Mouse (Mus musculus): ENCODE measurements at regions not wholly inside any gene's neighbourhood (a gene's known extent, or its start where the extent isn't known, plus 50 kb on each side); places are given as distances from the start of the nearest gene placed in this dataset.

DNA sequence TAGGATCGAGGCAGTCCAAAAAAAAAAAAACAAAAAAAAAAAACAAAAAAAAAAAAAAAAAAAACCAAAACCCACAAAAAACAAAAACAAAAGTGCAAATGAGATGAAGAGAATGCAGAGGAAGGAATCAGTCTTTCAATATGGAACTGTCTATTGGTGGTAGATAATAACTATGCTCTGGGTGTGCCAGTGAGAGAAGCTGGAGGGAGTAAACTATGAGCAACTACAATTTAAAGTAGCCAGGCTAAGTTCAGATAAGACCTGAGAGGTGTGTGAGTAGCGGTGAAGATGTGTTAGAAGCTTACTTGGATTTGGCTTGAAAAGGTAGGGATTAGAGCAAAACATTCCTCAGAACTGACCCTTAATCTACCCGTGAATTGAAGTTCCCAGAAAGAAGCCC lies 200.1 kb upstream of the Egfl6 start:
- Histone ChIP-seq H3K4me3 (ENCODE audit: low read depth, low read length) (no peak overlapping the region), H3K9ac (ENCODE audit: low read length) (no peak overlapping the region), H3K4me2 (no peak overlapping the region), H3K36me3 (ENCODE audit: control insufficient read depth, insufficient read depth, low read length) (no peaks in the 10 kb centered on the region), H3K9me3 (ENCODE audit: control insufficient read depth, low read length) (no peaks in the 10 kb centered on the region), H3K4me1 (ENCODE audit: control insufficient read depth, insufficient read depth, low read length) (no peaks in the 10 kb centered on the region), H3K27ac (ENCODE audit: low read depth, low read length) (no peak overlapping the region), H3K27me3 (ENCODE audit: control insufficient read depth, insufficient read depth, low read length) (peaks cover 6% of the 10 kb centered on the region; the same call in 1 of the 2 replicates)
- ATAC-seq (ENCODE audit: low FRiP score) = no peak
- DNase-seq (ENCODE audit: low spot score, missing footprints) = no peak
- whole genome bisulfite sequencing = 70% methylated on average over 3 of the region's 3 CpGs

DNA sequence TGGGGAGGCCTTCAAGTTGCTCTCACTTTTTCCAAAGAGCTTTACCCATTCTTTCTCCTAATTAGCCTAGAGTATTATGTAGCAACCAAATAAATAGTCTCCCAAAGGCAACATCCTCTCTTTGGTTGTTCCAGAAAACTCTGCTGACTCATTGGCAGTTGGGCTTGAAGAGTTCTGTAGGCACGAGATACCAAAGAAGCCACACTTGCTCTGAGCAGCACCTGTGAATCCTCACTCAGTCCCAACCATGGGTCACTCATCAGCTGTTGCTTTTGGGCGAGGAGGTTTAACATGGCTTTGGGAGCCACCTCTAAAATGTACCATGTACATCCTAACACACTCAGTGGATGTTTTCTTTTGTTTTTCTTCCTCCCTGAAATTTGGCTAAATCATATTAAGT lies 197.9 kb upstream of the Egfl6 start:
- 82% methylated on average over 2 of the region's 2 CpGs for WGBS
- Histone ChIP-seq H3K36me3 (ENCODE audit: control insufficient read depth, insufficient read depth, low read length) (no peaks in the 10 kb centered on the region), H3K9me3 (ENCODE audit: control insufficient read depth, low read length) (no peaks in the 10 kb centered on the region), H3K4me1 (ENCODE audit: control insufficient read depth, insufficient read depth, low read length) (no peaks in the 10 kb centered on the region), H3K4me3 (ENCODE audit: low read depth, low read length) (no peak overlapping the region), H3K9ac (ENCODE audit: low read length) (no peak overlapping the region), H3K4me2 (no peak overlapping the region), H3K27ac (ENCODE audit: low read depth, low read length) (no peak overlapping the region), H3K27me3 (ENCODE audit: control insufficient read depth, insufficient read depth, low read length) (peaks cover 3% of the 10 kb centered on the region; the same call in 1 of the 2 replicates)
- DNase-seq (ENCODE audit: low spot score, missing footprints) = no peak
- no peak for ATAC-seq (ENCODE audit: low FRiP score)

- 71% methylated on average over 6 of the region's 6 CpGs for WGBS
- Histone ChIP-seq H3K36me3 (ENCODE audit: control insufficient read depth, insufficient read depth, low read length) (no peaks in the 10 kb centered on the region), H3K4me2 (no peak overlapping the region), H3K27me3 (ENCODE audit: control insufficient read depth, insufficient read depth, low read length) (no peaks in the 10 kb centered on the region; the same call in 1 of the 2 replicates), H3K9me3 (ENCODE audit: control insufficient read depth, low read length) (no peaks in the 10 kb centered on the region), H3K4me3 (ENCODE audit: low read depth, low read length) (no peak overlapping the region), H3K4me1 (ENCODE audit: control insufficient read depth, insufficient read depth, low read length) (no peaks in the 10 kb centered on the region), H3K9ac (ENCODE audit: low read length) (no peak overlapping the region), H3K27ac (ENCODE audit: low read depth, low read length) (no peak overlapping the region)
- ATAC-seq (ENCODE audit: low FRiP score) (peak; percentile 77), DNase-seq (ENCODE audit: low spot score, missing footprints) (peak; percentile 77)
These were observed 194.0 kb upstream of the Egfl6 start for GRCm38 (mm10) chrX:166779334-166780092.

DNA sequence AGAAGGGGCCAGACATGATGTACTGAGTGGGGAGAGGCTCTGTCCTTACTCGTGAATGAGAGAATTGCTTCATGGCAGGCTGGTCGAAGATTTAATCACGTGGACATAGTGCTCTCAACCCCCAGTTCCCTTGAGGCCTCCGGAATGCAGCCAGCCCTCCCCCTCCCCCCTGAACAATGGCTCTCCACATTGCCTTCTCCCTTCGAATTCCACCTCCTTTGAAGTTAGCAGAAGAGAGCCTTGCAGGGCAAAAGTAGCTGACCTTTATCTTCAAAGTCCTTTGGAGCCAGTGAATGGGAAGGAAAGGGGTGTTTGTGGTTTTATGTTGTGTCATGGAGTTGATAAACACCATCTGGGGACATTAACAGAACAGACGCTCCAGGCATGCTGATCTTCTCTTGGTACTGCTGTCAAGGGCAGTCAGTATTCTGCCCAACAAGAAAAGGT lies 187.9 kb upstream of the Egfl6 start:
- H3K4me2 ChIP-seq = no peak overlapping the region
- H3K27me3 ChIP-seq (ENCODE audit: control insufficient read depth, insufficient read depth, low read length) = peaks cover 7% of the 10 kb centered on the region
- H3K4me3 ChIP-seq (ENCODE audit: low read depth, low read length) = no peak overlapping the region
- DNase-seq (ENCODE audit: low spot score, missing footprints) (peak; percentile 87), ATAC-seq (ENCODE audit: low FRiP score) (peak; percentile 82)
- no peaks in the 10 kb centered on the region for H3K4me1 ChIP-seq (ENCODE audit: control insufficient read depth, insufficient read depth, low read length)
- H3K9ac ChIP-seq (ENCODE audit: low read length) = no peak overlapping the region
- H3K36me3 ChIP-seq (ENCODE audit: control insufficient read depth, insufficient read depth, low read length) = no peaks in the 10 kb centered on the region
- 23% methylated on average over 6 of the region's 6 CpGs for WGBS
- H3K27ac ChIP-seq (ENCODE audit: low read depth, low read length) = no peak overlapping the region
- H3K9me3 ChIP-seq (ENCODE audit: control insufficient read depth, low read length) = no peaks in the 10 kb centered on the region

DNA sequence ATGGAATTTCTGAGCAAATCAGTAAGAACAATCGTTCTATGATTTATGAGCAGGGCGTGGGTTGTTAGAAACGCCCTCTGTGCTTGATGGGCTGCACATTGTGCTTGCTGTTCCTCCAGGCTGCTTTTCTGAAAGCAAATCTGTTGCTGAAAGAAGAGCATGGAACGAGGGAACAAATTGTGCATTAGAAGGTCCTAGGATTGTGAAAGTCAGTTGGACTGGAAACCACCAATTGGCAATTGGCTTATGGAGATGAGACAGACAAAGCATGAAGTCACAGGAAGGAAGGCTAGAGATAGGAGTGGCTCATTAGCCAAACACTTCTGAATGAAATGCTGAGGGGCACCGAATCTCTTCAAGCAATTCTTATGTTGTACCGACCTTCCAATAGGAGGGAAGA lies 181.5 kb upstream of the Egfl6 start:
- no peak overlapping the region for H3K4me3 ChIP-seq (ENCODE audit: low read depth, low read length)
- H3K9ac ChIP-seq (ENCODE audit: low read length) = no peak overlapping the region
- DNase-seq (ENCODE audit: low spot score, missing footprints) (peak; percentile 79), ATAC-seq (ENCODE audit: low FRiP score) (no peak)
- H3K27me3 ChIP-seq (ENCODE audit: control insufficient read depth, insufficient read depth, low read length) = peaks cover 12% of the 10 kb centered on the region
- 86% methylated on average over 6 of the region's 6 CpGs for WGBS
- no peak overlapping the region for H3K4me2 ChIP-seq
- H3K27ac ChIP-seq (ENCODE audit: low read depth, low read length) = no peak overlapping the region
- H3K9me3 ChIP-seq (ENCODE audit: control insufficient read depth, low read length) = no peaks in the 10 kb centered on the region
- H3K4me1 ChIP-seq (ENCODE audit: control insufficient read depth, insufficient read depth, low read length) = no peaks in the 10 kb centered on the region
- no peaks in the 10 kb centered on the region for H3K36me3 ChIP-seq (ENCODE audit: control insufficient read depth, insufficient read depth, low read length)

DNA sequence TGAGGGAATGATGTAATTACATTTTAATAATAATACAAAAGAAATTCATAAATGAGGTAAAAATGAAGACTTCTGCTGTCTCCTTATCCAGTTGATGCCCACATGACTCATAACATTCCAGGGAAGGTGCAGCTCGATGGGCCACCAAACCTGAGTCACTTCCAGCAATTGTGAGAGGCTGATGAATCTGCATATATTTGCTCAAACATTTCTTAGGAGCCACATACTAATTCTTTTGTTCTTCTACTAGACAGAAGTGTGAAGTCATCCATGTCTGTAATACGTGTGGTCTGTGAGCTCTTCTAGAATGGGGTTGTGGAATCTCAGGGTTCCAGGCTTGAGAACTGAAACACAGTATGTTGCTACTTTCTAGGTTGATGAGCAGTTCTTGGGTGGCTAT lies 180.1 kb upstream of the Egfl6 start:
- Histone ChIP-seq H3K9ac (ENCODE audit: low read length) (no peak overlapping the region), H3K36me3 (ENCODE audit: control insufficient read depth, insufficient read depth, low read length) (no peaks in the 10 kb centered on the region), H3K4me2 (no peak overlapping the region), H3K27ac (ENCODE audit: low read depth, low read length) (no peak overlapping the region), H3K9me3 (ENCODE audit: control insufficient read depth, low read length) (no peaks in the 10 kb centered on the region), H3K4me3 (ENCODE audit: low read depth, low read length) (no peak overlapping the region), H3K27me3 (ENCODE audit: control insufficient read depth, insufficient read depth, low read length) (peaks cover 12% of the 10 kb centered on the region), H3K4me1 (ENCODE audit: control insufficient read depth, insufficient read depth, low read length) (peaks cover 2% of the 10 kb centered on the region; the same call in 1 of the 2 replicates)
- WGBS = 81% methylated on average over 2 of the region's 2 CpGs
- no peak for ATAC-seq (ENCODE audit: low FRiP score)
- no peak for DNase-seq (ENCODE audit: low spot score, missing footprints)

DNA sequence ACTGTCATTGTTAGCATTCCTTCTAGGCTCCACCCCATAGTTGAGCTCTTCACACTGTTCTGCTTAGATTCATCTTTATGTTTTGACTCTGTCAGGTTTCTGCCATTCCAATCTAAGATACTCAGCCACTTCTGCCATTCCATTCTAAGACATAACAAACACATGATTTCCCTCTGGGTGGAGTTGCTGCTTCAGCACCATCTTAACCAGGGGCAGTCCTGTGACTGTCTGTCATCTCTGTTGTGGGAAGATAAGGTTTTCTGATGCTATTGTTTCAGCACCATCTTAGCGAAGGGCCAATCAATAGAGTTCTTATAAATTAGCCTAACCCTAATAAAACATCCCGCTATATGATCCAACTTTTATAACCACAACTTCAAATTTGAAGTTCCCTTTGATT lies 176.6 kb upstream of the Egfl6 start:
- no peak overlapping the region for H3K4me2 ChIP-seq
- peak; percentile 35 for DNase-seq (ENCODE audit: low spot score, missing footprints)
- H3K27ac ChIP-seq (ENCODE audit: low read depth, low read length) = no peak overlapping the region
- no peaks in the 10 kb centered on the region for H3K9me3 ChIP-seq (ENCODE audit: control insufficient read depth, low read length)
- 82% methylated on average over 2 of the region's 2 CpGs for WGBS
- H3K4me1 ChIP-seq (ENCODE audit: control insufficient read depth, insufficient read depth, low read length) = peaks cover 2% of the 10 kb centered on the region; the same call in 1 of the 2 replicates
- H3K36me3 ChIP-seq (ENCODE audit: control insufficient read depth, insufficient read depth, low read length) = no peaks in the 10 kb centered on the region
- no peak overlapping the region for H3K9ac ChIP-seq (ENCODE audit: low read length)
- ATAC-seq (ENCODE audit: low FRiP score) = no peak
- H3K27me3 ChIP-seq (ENCODE audit: control insufficient read depth, insufficient read depth, low read length) = peaks cover 17% of the 10 kb centered on the region
- H3K4me3 ChIP-seq (ENCODE audit: low read depth, low read length) = no peak overlapping the region

DNA sequence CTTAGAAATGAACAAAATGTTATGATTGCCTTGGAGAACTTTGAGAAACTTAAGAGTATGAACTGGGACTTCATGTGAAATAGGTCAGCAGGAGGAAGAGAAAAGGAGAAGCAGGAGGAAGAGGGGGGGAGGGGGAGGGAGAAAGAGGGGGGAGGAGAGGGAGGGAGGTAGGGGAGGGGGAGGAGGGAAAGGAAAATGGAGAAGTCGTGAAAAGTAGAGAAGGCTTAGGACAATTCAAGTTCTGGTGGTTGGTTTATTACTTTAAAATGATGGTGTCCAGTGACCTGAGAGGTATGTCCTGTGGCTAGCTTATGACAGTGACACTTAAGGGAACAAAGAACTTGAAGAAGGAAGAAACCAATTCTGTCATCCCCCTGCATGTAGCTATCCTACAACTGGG lies 171.6 kb upstream of the Egfl6 start:
- Histone ChIP-seq H3K4me1 (ENCODE audit: control insufficient read depth, insufficient read depth, low read length) (peaks cover 2% of the 10 kb centered on the region; the same call in 1 of the 2 replicates), H3K36me3 (ENCODE audit: control insufficient read depth, insufficient read depth, low read length) (no peaks in the 10 kb centered on the region), H3K27ac (ENCODE audit: low read depth, low read length) (no peak overlapping the region), H3K4me2 (no peak overlapping the region), H3K9me3 (ENCODE audit: control insufficient read depth, low read length) (no peaks in the 10 kb centered on the region), H3K27me3 (ENCODE audit: control insufficient read depth, insufficient read depth, low read length) (peaks cover 13% of the 10 kb centered on the region), H3K9ac (ENCODE audit: low read length) (no peak overlapping the region), H3K4me3 (ENCODE audit: low read depth, low read length) (no peak overlapping the region)
- no peak for ATAC-seq (ENCODE audit: low FRiP score)
- whole genome bisulfite sequencing = 77% methylated on average over 1 of the region's 1 CpGs
- peak; percentile 66 for DNase-seq (ENCODE audit: low spot score, missing footprints)

GRCm38 (mm10) chrX:166754967-166755654 lies 169.6 kb upstream of the Egfl6 start:
- Histone ChIP-seq H3K27me3 (ENCODE audit: control insufficient read depth, insufficient read depth, low read length) (peaks cover 14% of the 10 kb centered on the region), H3K4me1 (ENCODE audit: control insufficient read depth, insufficient read depth, low read length) (no peaks in the 10 kb centered on the region), H3K9ac (ENCODE audit: low read length) (no peak overlapping the region), H3K36me3 (ENCODE audit: control insufficient read depth, insufficient read depth, low read length) (no peaks in the 10 kb centered on the region), H3K9me3 (ENCODE audit: control insufficient read depth, low read length) (no peaks in the 10 kb centered on the region), H3K4me2 (no peak overlapping the region), H3K27ac (ENCODE audit: low read depth, low read length) (no peak overlapping the region), H3K4me3 (ENCODE audit: low read depth, low read length) (no peak overlapping the region)
- peak; percentile 44 for DNase-seq (ENCODE audit: low spot score, missing footprints)
- WGBS = 86% methylated on average over 3 of the region's 3 CpGs
- ATAC-seq (ENCODE audit: low FRiP score) = no peak

All from midbrain, embryonic 11.5 days (tissue).